Mouse (Mus musculus) adipocyte (in vitro differentiated cells): ENCODE measurements around the gene Hist1h2ak.
A peak's percentile ranks its signal among the peaks of the same experiment; 100 is the strongest.

Experiments used
- DNase-seq: peaks from one replicate; pipeline ENCODE4 v3.0.0-alpha.2; 2016; ENCODE audit warnings: low spot score

The Hist1h2ak gene

GRCm38 (mm10) chr13:21755707-21756106, 2.1 kb upstream of the Hist1h2ak start:
- DNase-seq: no peak

GRCm38 (mm10) chr13:21754294-21755001, 821 bp upstream of the Hist1h2ak start:
- DNase-seq: peak; percentile 38

- DNase-seq: no peak
Measured at GRCm38 (mm10) chr13:21753051-21753523, 540 bp downstream of the Hist1h2ak start.

DNA sequence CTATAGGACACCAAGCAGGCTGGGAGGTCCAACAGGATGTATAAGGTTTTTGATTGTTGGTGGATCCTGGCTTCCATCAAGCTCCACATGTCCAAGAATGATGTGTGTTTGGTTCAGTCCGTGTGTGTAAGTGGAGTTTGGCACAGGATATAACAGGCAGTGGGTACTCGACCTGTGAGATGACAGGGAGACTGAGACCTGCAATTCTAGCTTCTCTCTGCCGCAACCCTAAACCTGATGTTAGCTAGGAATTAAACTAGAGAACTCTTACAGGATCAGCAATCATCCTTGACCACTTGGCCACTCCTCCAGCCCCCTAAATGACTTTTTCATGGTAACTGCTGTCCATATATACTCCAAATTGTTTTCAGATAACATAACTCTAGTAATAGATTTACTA, 1.3 kb downstream of the Hist1h2ak start:
- DNase-seq: no peak

DNA sequence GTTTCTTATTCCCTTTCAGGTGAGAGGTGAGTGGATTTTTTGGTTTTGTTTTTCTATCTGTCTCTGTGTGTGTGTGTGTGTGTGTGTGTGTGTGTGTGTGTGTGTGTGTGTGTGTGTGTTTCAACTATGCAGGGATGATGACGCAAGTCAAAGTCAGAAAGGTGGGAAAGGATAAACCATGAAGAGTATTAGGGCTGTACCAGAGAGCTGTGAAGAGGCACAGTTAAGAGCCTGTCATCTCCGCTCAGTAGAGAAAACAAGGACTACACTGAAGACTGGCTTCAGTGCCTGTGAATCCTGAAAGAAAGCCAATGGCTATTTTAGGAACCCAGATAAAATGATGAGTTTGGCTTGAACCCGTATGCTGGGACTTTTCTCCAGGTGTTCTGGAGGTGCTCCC, 1.8 kb downstream of the Hist1h2ak start:
- DNase-seq: no peak

DNA sequence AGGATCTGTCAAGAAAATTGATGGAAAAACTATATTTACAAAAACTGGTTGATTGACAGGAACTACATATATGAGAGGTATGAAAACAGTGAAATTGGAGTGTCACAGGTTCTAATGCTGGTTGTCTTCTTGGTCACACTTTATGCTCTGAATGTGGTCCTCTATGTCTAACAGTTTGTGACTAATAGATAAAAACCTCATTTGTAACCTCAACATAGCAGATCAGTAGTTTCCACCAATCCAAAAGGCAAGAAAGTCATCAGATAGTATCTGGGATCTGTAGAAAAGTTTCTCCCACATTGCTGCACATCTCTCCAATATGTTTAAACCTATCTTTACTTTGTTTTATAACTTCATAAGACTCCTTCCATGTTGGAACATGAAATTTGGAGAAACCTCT, 2.2 kb downstream of the Hist1h2ak start:
- no peak for DNase-seq

DNA sequence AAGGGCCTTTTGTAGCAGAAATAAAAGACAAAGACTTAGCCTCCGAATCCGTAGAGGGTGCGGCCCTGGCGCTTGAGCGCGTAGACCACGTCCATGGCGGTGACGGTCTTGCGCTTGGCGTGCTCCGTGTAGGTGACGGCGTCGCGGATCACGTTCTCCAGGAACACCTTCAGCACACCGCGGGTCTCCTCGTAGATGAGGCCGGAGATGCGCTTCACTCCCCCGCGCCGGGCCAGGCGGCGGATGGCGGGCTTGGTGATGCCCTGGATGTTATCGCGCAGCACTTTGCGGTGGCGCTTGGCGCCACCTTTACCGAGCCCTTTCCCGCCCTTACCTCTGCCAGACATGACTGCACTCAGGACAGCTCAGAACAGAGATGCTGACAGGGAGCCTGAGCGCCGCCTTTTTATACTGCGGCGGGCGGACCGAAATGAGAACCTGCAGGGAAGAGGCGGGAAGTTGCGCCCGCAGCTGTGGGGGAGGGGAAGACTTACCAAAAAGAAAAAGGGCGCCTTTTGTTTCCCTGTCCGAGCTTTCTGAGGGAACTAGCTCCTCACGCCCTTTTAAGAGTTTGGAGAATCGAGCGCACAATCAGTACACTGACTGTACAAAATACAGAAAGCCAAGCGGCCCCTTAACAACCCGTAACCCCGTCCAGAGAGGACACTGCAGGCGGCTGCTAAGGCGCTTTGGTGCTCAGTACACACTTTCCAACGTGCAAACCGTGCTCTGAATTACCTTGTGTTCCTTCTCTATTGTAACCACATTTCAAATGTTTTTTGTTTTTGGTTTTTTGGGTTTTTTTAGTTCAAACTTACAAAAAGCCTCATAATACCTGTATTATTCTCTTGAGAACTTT, 3.2 kb downstream of the Hist1h2ak start, which contains the start of gene Hist1h4k:
Gene Hist1h4k (minus strand): TSS at position 347 of the 859 bp plus-strand sequence.
- DNase-seq: peak; percentile 81

DNA sequence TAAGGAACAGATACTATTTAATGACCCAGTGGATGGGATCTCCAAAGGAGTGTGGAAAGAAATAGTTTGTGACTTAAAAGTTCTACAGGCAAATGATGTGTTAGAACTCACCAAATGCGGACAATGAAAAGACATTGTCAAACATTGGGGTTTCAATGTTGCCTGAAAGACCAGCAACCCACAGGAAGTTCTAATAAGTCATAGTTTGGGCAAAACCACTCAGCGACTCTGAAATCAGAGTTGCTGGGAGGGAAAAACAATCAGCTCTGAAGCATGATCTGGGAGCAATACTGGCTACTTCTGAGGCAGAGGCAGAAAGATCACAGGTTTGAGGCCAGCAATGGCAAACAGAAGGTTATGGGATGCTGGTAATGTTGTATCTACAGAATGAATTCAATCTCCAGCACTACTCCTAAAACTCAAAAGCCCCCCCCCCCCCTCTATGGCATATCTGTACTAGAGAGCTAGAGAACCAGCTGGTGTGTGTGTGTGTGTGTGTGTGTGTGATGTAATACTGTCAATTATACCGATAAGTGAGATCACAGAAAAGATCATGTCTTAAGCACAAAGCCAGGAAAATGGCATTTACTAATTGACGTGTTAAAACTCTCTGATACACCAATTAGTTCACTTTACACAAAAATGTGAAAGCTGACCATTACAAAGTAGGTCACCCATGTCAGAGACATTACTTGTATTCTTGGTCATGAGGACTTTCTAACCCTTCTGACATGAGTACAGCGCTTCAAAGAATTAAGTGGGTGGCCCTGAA, 4.1 kb downstream of the Hist1h2ak start:
- no peak for DNase-seq

GRCm38 (mm10) chr13:21745006-21745405, 8.6 kb downstream of the Hist1h2ak start:
- no peak for DNase-seq

- peak; percentile 79 for DNase-seq
Measured at GRCm38 (mm10) chr13:21734906-21735767, 18.5 kb downstream of the Hist1h2ak start, which contains the start of gene Hist1h4j. Gene Hist1h4j, plus strand, starts transcription at chr13:21735064.

GRCm38 (mm10) chr13:21734010-21734905, 19.4 kb downstream of the Hist1h2ak start:
- DNase-seq: peak; percentile 89

DNA sequence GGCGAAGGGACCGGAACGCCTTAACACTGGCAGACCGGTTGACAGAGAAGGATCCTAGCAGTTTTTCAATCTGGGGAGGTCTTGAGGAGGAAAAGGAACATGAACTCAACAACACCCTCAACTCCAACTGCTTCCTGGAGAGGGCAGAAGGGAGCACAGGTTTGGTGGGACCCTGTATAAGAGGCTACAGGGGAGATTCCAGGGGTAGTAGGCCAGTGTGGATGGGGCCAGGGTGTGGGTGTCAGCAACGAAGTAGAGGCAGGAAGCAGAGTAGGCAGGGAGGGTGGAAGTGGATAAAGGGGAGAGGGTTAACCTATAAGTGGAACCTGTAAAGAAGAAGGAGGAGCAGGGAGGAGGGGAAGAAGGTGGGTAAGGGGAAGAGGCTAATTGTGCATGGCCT, 20.2 kb downstream of the Hist1h2ak start:
- no peak for DNase-seq

DNA sequence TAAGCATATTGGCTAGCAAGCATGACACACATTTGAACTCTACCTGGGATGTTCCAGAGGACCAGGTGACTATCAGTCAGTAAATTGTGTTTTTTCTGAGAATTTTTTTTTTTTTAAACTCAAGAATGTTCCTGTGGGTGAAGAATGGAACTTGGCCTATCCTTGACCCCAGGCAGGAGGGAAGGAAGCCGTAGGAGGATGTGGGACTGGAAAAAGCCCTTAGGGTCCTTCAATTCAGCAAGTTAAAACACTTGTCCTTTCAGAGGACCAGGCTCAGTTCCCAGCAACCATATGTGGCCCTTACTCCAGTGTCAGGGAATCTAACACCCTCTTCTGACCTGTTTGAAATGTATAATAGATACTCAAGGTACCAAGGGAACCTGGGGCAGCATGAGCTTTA, 24.1 kb downstream of the Hist1h2ak start:
- DNase-seq: no peak

- DNase-seq: no peak
Measured at GRCm38 (mm10) chr13:21727948-21728572, 25.6 kb downstream of the Hist1h2ak start.

DNA sequence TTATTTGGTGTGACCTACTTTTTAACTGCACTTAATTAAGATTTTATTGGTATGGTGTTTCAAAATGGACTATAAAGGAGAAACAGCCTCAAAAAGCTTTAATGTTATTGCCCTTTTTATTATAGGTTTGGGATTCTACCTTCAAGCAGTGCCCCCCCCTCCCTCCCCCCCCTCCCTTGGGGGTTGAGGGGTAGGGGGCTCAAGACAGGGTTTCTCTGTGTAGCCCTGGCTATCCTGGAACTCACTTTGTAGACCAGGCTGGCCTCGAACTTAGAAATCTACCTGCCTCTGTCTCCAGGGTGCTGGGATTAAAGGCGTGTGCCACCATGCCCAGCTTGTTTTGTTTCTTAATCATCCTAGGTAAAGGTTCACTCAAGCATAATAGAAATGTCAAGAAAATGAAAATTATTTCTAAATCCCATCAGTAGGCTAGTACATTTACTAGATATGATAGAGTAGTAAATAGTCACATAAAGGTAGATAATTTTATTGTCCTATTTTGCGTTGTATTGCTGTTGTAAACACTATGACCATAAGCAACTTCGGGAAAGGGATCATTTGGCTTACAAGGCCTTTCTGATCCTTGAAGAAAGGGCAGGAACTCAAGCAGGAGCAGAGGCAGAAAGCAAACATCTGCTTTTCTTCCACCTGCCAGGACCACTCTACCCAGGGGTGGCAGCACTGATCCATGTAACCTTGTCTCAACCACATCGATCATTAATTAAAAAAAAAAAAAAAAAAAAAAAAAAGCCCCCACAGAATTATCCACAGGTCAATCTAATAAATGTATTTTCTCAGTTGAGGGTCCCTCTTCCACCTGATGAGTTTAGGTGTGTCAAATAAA, 30.4 kb downstream of the Hist1h2ak start:
- DNase-seq: no peak

GRCm38 (mm10) chr13:21722373-21722925, 31.2 kb downstream of the Hist1h2ak start:
- peak; percentile 55 for DNase-seq

GRCm38 (mm10) chr13:21721757-21722372, 31.8 kb downstream of the Hist1h2ak start, which contains the start of gene Hist1h2bm:
Gene Hist1h2bm, plus strand, starts transcription at chr13:21722044.
- DNase-seq: peak; percentile 89
